Mouse (Mus musculus): ENCODE measurements at regions not wholly inside any gene's neighbourhood (a gene's known extent, or its start where the extent isn't known, plus 50 kb on each side); places are given as distances from the start of the nearest gene placed in this dataset.

DNA sequence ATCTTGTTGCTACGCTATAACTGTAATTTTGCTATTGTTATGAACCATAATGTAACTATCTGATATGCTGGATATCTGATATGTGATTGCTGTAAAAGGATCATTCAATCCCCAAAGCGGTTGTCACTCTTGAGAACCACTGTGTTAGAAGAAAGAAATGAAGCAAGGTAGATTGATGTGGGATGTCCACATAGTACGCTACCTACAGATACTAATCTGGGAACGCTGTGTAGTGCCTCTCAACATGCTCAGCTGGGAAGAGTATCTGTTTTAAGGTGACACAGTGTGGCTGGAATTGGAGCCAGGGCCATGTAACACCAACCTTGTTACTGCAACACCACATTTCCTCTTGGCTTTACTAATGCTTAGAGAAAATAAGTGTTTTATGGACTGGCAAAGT, 456.2 kb upstream of the Slc30a5 start:
- no peak for DNase-seq (ENCODE audit: low spot score)

DNA sequence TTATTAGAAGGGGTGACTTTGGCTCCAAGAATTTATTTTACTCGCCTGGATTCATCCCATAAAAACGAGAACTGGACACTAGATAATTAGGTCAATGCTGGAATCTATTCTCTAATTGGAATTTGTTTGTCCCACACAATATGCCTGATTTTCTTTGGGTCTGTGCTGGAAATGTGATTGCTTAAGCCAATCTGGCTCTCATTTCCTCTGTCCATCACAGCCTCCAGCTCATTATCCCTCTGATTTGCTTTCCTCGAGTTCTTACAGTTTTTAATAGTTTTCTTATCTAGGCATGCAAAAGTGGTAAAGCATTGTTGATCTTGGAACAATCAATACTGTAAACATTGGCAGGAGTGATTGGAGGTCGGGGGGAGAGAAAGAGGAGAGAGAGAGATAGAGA, 453.9 kb upstream of the Slc30a5 start:
- no peak for DNase-seq (ENCODE audit: low spot score)

DNA sequence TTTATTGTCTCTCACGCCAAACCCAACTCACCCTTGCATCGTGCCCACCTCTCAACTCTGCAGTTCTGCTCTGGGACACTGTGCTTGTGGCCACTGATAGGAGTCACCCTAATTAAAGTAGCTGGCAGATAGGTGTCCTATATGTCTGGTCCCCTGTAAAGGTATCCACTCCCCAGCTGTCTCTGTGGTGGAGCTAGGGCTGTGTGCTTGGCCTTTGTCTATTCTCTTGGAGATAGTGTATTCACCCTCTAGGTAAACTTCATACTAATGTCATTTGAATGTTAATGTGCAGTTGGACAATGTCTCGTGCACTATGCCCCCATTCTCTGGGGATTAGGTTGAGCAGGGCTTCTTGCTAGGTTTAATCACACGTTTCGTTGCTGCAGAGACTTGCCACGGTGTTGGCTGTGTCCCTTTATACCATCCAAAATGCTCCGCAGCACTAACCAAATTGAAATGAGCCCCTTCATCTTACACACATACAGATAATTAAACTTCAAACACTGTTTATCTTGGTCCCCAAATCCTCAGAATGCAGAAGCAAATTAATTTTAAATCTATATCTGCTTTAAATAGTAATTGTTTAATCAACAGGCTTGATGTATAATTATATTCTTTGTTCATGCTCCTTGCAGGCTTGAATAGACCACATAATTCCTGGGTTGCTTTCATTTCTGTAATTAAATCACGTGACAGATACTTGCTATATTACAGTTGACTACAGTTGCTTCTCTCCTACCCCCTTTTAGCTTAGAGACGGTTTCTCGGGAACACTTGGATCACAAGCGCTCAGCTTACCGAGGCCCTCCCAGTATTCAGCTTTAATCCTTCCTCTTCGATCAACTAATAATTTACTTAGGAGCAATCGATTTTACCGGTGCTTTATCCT, 453.0 kb upstream of the Slc30a5 start:
- DNase-seq (ENCODE audit: low spot score) = no peak

DNA sequence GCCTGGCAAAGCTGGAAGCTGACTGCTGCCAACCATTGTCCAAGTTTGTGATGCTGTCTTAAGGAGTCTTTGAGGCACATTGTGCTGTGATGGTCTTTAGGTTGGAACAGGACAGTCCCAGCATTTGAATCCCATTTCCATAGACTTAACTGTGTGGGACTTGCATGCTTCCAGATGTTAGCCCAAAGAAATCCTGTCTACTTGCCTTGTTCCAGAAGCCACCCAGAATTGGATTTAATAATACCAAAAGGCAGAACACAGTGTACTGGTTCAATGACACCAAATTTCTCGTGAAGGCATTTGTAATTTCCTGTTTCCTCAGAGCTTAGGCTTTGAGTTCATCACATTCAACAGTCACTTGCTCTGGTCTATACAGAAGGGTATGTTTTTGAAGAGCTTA, 444.9 kb upstream of the Slc30a5 start:
- DNase-seq (ENCODE audit: low spot score) = no peak

DNA sequence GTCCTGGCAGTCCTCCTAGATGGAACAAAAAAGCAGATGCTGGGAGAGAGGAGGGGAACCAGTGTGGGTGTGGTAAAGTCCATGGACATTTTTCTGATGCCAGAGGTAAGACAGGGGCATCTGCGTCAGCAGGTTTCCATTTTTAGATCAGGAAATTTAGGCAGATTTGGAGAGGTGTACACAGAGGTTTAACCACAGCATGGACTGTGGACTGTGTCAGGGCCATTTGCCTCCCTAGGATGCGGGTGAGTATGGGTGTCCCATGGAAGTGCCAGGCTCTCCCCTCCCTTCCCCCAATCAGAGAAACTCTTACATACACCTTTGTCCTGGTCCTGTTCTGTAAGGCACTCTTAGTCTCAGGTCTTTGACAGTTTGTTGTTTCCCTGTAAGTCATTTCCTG, 443.5 kb upstream of the Slc30a5 start:
- no peak for DNase-seq (ENCODE audit: low spot score)

DNA sequence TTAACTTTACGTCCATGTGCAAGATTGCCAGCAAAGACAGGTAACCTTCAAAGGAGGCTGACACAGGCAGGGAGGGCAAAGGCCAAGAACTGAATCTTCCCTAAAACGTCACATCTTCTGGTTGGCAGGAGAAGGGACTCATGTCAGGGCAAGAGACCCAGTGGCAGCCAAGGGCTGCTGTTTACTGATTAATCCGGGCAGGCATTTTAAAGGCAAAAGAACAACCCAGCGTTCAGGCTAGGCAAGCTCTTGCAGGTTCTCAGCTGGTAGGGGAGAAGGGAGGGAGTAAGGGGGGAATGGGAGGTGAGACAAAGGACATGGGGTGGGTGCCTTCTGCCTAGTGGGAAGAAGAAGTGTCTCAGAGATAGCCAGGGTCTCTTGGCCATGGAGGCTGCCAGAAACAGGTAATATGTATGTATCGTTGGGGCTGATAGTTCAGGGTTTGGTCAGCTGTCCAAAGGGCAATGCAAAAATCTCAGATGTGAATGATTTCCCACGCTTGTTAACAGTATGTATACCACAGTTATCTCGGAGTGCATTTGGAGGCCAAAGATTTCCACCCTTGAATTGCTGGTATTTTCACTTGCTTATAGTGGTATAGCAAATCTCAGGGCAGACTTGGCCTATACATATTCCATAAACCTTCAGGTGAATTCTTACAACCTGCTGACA, 441.4 kb upstream of the Slc30a5 start:
- no peak for DNase-seq (ENCODE audit: low spot score)

DNA sequence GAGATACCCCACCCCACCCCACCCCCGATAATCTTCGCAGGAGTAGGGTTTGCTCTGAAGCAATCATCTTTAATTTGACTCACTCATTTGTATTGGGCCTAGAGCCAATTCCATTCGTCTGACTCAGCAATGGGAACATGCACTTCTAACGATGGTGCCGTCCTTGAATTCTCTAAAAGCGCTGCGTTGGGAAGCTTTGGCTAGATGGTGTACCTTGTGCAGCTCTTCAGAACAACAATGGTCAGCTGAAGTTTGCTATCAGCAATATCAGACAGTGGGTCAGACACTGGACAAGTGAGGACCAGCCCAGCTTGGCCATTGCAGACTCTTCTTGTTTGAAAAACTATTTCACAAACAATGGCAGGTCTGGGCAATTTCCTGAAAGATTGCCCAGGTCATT, 440.1 kb upstream of the Slc30a5 start:
- DNase-seq (ENCODE audit: low spot score) = no peak

DNA sequence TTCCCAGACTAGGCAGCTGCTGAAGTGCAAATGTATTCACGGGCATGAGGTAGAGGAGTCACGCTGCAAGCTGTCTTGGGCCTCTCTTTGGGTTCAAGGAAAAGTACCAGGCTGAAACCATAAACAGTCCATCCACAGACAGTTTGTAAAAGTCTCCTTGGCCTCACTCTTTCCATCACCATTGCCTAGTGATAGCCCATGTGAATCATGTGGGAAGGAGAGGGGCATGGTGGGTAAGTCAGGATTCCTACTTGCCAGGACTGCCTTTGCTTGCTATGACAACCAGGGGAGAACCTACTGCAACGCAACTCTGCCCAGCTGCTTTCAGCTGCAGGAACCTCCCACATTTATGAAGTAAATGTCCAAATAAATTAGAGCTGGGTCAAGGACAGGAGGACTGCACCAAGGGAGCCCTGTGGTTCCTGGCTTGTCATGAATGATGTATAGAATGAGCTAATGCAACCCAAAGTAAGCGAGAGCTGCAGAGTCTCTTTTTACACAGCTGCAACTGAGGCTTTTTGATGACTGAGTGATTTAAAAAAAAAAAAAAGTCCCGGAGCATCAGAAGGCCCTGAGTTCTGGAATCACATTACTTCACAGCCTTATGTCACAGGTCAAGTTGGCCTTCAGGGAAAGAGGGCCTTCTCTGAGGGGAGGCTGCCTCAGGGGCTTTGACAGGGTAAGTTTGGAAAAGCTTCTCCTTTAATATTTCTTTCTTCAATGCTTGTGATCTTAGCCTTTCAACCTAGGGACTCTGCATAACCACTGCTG, 420.7 kb upstream of the Slc30a5 start:
- peak; percentile 12 for DNase-seq (ENCODE audit: low spot score)

DNA sequence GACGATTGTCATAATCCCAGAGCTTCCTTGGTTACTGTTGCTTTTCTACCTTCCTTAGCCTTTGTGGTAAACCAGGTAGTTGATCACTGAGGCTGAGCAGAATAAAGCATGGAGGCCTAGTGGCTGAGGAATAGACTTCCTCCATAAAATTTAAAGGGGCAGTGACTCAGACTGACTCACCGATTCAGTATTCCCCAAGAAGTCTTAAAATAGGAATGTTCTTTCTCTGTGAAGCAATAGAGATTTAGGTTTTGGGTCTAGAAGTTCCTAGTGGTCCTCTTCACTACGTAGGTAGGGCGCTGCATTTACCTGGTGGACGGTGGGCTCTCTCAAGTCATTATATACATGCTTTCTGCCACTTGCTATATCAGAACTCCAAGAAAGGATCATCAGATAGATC, 416.1 kb upstream of the Slc30a5 start:
- no peak for DNase-seq (ENCODE audit: low spot score)

DNA sequence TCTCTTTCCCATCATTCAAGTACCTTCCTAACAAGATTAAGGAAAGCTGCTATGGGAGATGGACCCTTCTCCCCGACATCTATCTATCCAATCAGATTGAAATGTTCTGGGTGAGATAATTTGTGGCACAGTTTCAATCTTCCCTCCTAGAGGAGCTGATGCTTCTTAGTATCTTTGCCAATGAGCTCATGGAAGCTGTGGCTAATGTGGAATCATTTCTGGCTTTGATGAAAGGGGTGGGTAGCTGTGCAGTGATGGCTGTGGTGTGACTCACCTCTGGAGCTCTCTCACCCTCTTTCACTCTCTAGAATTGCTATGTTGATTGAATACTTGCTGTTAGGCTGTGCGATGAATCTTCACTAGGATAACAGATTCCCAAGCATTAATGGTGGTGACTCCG, 411.1 kb upstream of the Slc30a5 start:
- DNase-seq (ENCODE audit: low spot score) = no peak

DNA sequence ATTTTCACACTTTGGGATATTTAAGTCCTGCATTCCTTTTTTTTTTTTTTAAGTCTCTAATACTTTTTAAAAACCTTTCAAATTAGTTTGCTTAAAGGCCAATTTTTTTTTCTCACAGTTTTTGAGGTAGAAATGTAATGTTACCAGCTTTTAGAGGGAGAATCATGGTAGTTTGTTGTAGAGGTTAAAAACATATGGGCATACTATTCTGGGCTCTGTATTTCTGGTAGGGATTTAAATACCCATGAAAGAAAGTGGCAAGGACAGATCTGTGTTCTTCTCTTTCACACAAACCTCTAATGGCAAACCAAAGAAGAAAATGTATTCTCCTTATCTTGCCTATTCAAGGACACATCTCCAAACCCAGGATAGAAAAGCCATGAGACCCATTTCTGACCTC, 405.6 kb upstream of the Slc30a5 start:
- no peak for DNase-seq (ENCODE audit: low spot score)

DNA sequence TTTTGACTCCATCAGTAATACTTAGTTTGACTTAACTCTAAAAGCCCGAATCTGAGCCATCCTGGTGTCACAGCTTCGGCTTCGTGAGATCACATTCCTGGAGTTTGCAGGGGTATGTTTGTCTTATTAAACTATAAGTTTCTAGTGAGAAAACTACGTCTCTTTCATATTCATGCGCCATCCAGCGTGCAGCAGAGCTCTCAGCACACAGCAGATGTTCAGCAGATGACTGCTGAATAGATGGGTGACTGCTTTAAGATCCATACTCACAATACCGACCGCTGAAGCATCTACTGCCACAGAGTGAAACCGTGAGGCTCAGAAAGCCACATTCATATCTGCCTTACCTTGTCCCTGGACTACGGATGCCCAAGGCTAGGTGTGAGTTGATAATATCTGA, 403.8 kb upstream of the Slc30a5 start:
- DNase-seq (ENCODE audit: low spot score) = no peak

DNA sequence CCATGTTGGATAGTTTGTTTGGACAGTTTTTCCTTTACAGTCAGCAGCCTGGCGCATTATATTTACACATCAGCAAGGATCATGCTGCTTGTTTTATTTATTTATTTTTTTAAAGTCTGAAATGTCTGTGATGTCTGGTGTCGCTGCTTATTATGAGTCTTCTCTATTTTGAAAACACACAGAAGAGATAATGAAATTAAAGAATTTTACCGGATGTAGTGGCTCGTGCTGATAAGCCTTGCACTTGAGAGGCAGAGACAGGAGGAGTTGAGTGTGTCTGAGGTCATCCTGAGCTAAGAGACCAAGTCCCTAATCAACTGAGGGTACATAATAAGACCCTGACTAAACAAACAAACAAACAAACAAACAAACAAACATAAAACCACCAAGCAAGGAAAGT, 402.6 kb upstream of the Slc30a5 start:
- DNase-seq (ENCODE audit: low spot score) = no peak

DNA sequence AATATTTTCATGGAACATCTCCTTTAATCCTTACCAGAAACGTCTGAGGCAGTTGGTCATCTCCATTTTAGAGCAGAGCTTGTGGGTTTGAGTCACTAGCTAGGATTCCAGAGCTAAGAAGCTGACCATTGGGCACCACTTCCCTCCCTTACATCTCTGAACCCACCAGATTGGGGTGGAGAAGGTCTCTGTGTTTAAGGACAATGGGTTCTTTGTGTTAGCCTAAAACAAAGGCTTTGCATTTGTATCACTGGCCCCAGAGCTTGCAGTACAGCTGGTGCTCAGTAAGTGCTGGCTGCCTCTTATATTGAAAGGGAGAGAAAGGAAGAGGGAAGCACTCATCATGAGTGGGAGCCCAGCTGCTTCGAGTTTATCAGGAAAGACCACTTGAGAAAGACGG, 401.9 kb upstream of the Slc30a5 start:
- peak; percentile 18 for DNase-seq (ENCODE audit: low spot score)

DNA sequence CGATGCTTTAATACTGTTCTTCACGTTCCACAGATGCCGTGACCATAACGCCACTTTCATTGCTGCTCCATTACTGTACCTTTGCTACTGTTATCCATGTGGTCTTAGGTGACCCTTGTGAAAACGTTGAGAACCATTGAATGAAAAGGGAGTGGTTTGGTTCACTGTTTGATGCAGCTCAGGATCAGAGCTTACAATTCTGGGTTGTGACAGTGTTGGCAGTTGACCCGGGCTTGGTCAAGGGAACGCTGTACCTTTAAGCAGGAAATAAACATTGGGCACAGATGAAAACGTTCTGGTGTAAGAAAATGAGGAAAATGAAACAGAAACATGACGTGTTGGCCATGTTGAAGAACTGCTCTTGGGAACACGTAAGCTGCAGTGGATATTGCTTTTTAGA, 401.3 kb upstream of the Slc30a5 start:
- no peak for DNase-seq (ENCODE audit: low spot score)

DNA sequence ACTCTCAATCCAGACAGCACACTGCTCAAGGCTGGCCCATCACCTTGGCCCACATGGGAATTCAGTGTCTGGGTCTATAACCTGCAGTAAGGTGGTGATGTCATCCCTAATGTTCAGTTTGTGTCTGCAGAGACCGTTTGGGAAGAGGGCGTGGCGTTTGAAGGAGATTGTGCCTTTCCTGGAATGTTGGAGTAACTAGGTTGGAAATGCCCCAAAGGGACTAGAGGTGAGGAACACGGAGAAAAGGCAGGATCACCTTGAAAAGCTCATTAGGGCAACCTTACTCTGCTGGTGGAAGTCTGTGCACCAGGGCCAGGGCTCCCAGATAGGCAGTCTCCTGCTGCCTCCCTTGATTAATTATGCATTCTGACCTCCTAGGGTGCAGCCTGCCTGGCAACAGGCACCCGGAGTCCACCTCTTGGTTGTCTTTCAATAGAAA, 400.6 kb upstream of the Slc30a5 start:
- DNase-seq (ENCODE audit: low spot score) = peak; percentile 19

DNA sequence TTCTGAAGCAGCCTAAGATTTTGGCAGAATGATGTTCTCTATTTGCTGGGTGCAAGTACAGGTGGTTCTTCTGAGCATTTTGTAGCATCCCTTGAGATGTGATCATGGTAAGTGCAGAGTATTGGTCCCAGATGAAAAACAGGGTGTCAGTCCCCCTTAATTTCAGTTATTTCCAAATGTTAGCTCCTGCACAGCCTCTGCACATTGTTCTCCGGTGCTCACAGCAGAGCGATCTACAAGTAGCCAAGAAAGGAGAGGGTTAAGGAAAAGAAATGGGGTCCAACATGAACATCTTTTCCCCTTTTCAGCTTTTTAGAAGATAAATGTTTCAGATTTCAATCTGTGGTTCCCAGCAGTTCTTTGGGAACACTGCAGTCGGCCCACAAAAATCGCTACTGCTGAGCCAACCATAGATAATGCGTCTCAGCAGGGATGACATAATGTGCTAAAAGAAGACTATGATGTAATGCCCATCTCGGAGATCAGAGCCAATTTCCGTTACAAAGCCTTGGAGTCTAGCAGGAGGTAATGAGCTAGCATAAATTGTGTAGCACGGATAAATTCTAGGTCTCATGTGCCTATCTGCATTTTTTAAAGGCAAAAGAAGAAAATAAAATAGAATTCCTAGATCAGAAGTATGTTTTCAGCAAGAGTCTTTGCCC, 400.1 kb upstream of the Slc30a5 start:
- DNase-seq (ENCODE audit: low spot score) = peak; percentile 69

DNA sequence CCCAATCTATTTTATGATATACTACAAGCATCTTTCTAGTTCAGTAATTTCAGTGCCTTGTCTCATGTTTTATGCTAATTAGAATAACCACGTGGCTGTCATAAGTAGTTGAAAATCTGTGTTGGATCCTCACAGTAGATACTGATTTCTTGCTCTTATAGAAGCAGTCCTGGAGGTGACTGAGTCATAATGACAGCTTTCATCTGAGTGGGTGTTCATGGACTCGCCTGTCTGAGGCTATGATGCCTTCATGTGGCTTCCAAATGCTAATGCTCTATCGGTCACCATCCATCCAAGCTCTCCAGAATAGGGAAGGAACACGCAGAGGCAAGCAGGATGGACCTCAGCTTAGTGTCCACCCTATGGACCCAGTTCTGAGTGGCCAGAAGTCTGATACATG, 396.6 kb upstream of the Slc30a5 start:
- no peak for DNase-seq (ENCODE audit: low spot score)

DNA sequence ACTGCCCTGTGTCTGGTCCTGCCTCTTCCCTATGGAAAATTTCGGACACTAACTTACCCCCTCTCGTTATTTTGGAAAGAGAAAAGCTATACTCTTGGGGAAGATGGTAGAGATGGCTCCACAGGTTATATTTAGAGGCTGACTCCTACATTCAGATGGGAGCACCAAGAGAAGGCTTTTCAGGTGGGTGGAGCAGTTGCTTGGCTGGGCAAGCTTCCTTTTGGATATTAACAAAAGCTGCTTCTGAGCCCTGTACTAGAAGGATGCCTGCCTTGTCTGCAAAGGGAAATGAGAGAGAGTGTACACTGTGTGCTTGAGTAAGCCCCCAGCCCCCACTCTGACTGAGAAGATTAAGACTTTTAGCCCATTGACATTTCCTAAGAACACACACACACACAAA, 392.1 kb upstream of the Slc30a5 start:
- DNase-seq (ENCODE audit: low spot score) = no peak

DNA sequence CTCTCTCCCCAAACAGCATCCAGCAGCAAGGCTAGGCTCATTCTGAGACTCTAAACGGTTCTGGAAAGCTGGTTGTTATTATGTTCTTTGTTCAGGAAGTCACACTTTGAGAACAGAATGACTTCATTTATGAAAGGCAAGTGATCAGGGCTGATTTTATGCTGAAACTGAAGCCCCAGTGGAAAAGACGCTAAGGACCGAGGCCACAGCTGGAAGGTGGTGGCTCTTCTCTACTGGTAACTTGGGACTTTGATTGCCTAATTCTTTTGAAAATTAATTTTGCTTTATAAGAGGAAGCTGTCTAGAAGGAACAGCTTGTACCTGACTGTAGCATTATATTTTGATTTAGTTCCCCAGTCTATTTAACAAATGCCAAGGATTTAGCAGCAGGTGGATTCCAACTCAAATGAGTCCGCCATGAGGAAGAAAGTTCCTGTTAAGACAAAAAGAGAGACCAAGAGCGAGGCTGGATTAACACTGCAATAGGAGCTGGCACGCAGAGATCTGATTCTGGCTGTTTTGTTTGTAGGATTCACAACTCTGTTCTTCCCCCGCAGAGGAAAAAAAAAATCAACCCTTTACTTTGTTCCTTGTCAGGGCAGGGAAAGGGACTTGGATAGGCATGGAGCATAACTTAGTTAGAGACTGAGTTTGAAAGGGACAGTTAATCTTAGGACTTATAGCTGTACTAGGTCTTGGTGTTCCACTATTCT, 388.3 kb upstream of the Slc30a5 start:
- no peak for DNase-seq (ENCODE audit: low spot score)

DNA sequence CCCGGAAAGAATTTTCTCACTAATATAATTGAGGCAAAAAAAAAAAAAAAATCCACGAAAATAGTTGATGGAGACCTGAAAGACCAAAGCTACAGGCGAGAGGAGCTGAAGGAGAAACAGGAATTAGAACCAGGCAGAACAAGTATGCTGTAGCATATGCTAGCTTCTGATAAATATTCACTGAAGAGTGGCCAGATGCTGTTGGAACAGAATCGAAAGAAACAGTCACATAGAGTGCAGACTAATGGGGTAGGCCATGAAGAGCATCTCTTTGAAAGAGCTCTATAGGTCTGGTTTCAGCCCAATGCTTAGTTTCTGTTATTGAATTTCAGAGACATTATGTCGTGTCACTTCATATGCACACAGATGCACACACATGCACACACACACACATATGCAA, 386.3 kb upstream of the Slc30a5 start:
- DNase-seq (ENCODE audit: low spot score) = no peak
